Mouse (Mus musculus): ENCODE data around the gene G3bp2.
"Not testable (repeated sequence)": the region's sequence is repeated elsewhere in the genome, so short reads cannot be mapped to it uniquely, and the experiment has no call there.

G3bp2 gene

GRCm38 (mm10) chr5:92083417-92084038, at the start of gene G3bp2:
TSS of gene G3bp2 (minus strand) at chr5:92083719.
- DNase-seq (ENCODE audit: low spot score in 2 of 2): peak; percentile 97 to 98

DNA sequence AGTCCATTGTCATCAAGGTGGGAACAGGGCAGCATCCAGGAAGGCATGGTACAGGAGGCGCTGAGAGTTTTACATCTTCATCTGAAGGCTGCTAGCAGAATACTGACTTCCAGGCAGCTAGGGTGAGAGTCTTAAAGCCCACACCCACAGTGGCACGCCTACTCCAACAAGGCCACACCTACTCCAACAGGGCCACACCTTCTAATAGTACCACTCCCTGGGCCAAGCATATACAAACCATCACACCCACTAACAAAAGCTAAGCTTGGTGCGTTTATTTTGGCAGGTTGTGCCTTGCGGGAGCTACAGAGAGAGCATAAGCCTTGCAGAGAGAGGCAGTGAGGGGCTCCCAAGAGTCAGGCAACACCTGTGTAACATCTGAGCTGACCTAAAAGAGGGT, 49.5 kb upstream of the G3bp2 start:
- not testable (repeated sequence) for DNase-seq (ENCODE audit: low spot score in 2 of 2)

DNA sequence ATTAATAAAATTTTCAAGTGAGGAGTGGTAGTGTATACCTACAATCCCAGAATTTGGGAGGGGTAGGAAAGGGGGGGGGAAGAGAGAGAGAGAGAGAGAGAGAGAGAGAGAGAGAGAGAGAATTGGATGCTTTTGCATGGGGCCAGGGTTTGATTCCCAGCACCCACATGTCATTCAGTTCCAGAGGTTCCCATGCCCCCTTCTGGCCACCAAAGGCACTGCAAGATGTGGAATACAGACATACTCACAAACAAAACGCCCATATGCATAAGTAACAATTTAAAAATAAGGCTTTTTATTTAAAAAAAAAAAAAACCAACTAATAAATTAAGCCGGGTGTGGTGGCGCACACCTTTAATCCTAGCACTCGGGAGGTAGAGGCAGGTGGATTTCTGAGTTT, 48.6 kb upstream of the G3bp2 start:
- no peak for DNase-seq (ENCODE audit: low spot score in 2 of 2)

GRCm38 (mm10) chr5:92130040-92130682, 46.6 kb upstream of the G3bp2 start:
- no peak for DNase-seq (ENCODE audit: low spot score in 2 of 2)

DNA sequence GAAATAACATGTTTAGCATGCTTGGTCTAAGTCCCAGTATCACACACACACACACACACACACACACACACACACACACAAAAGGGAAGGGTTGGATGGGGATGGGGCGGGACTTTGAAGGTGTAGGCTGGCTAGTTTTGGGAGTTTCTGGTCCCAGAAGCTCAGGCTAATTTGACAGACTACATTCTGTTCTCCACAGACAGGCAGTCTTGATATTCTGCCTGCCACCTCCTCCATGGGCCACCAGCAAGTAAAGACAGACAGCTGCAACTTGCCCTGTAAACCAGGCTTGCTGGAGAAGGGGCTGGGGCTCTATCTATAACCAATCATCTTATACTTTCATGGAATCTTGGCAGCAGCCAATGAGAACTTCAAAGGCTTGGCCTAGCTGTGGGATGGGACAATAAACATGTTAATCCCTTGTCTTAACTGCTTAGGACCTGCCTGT, 45.8 kb upstream of the G3bp2 start:
- no peak for DNase-seq (ENCODE audit: low spot score in 2 of 2)

DNA sequence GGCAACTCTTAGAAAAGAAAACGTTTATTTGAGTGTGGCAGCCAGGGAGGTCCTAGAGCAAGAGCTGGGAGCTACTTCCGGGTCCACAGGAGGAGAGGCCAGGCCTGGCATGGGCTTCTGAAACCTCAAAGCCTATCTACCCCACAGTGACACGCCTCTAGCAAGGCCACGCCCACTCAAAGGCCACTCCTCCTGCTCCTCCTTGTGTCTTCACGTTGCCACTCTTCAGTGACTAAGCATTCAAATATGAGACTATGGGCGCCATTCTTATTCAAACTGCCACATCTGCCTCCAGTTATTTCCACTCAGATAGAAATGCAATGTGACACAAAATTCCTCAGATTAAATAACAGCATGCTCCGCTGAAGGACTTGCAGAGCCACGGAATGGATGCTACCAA, 45.1 kb upstream of the G3bp2 start:
- DNase-seq (ENCODE audit: low spot score in 2 of 2): no peak

DNA sequence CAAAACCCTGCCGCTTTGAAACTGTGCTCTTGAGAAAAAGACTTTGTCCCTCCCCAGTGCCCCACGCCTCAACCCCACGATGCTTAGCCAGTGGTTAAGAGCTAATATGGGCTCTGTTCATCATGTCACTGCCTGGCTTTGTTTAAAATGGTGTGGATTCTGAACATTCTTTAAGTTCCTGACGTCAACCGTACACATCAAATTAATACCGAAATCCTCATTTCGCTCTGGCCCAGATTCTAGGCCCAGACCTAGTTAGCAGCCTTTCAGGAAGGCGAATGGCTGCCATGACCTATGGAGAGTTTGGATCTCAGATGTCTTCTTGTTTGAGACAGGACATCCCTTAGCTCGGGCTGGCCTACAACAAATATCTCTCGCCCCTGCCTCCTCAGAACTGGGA, 44.2 kb upstream of the G3bp2 start:
- no peak for DNase-seq (ENCODE audit: low spot score in 2 of 2)

GRCm38 (mm10) chr5:92127141-92127625, 43.7 kb upstream of the G3bp2 start:
- no peak for DNase-seq (ENCODE audit: low spot score in 2 of 2)

DNA sequence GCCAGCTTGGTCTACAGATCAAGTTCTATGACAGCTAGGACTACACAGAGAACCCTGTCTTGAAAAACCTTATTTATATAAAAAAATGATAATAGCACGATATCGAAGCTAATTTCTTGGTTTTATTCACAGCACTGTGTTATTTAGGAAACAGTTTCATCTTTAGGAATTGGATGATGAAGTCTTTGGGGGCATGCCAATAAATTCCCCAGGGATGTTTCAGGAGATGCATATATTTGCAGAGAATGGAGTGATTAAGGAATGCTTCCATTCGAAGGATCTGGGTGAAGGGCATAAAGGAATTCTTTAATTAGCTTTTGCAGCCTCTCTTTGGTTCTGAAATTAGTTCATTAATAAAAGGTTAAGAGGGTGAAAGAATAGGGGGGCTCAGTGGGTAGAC, 41.9 kb upstream of the G3bp2 start:
- DNase-seq (ENCODE audit: low spot score in 2 of 2): no peak

GRCm38 (mm10) chr5:92121636-92122035, 38.1 kb upstream of the G3bp2 start:
- DNase-seq (ENCODE audit: low spot score in 2 of 2): no peak

DNA sequence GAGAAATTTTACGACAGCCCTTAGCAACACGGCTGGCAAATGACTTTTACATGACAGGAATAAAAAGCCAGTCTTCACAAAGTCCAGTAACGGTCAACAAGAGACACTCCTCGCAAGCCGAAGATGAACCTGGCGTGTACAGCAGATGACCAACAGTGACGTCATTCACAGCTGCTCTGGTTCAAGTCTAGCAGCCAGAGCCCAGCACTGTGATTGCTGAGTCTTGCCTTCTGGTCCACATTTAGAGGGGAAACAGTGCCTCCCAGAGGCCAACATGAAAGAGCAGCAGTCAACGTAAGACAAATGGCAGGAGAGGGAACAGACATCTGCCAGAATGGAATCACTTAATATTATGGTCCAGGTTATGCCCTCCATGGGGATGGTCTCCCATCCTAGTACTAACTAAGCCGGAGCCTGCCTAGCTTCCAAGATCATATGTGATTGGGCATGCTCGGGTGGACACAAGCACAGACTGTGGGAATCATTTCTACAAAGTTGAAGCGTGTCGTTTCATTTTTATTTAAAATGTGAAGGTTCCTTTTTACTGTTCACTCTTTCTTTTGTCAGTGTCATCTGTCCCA, 34.4 kb upstream of the G3bp2 start:
- peak; percentile 38 to 64 for DNase-seq (ENCODE audit: low spot score in 2 of 2)

GRCm38 (mm10) chr5:92114939-92115338, 31.4 kb upstream of the G3bp2 start:
- no peak for DNase-seq (ENCODE audit: low spot score in 2 of 2)

- no peak for DNase-seq (ENCODE audit: low spot score in 2 of 2)
Measured at GRCm38 (mm10) chr5:92114223-92114622, 30.7 kb upstream of the G3bp2 start.

- DNase-seq (ENCODE audit: low spot score in 2 of 2): no peak
Measured at GRCm38 (mm10) chr5:92113484-92113883, 30.0 kb upstream of the G3bp2 start.

DNA sequence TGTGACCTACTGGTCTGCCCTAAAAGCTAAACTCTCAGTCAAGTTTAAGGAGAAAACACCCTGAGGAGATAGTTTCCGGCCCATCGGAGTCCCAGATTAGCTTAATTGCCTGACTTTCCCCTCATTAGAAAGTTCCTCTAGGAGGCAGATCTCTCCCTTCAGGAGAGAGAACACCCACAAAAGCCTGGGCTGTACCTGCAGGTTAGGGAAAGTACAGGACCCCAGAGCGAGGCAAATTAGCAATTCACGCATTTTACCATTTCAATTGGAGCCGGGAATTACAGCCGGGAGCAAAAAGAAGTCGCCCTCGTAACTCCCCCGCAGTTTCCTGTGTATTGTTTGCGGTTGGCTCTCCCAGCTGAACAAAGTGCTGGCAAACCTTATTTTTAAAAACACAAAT, 29.1 kb upstream of the G3bp2 start:
- no peak for DNase-seq (ENCODE audit: low spot score in 2 of 2)

DNA sequence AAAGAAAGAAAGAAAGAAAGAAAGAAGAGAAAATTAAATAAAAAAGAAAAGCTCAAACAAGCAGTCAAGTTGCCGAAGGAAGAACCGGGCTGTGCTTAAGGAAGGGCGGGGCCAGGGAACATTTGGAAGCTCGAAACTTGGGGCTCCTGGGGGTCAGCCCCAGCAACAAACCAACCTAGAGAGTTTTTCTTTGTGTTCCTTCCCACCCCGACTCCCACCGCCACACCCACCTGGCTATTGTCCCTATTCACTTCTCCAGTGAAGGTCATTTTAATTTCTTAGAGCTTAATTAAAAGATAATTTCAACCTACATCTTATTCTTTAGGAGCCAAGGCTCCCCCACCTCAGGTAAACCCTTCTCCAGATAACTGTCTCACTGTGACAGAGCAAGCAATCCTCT, 28.7 kb upstream of the G3bp2 start:
- DNase-seq (ENCODE audit: low spot score in 2 of 2): no peak

GRCm38 (mm10) chr5:92110818-92111355, 27.4 kb upstream of the G3bp2 start:
- no peak for DNase-seq (ENCODE audit: low spot score in 2 of 2)

GRCm38 (mm10) chr5:92107282-92107681, 23.8 kb upstream of the G3bp2 start:
- no peak for DNase-seq (ENCODE audit: low spot score in 2 of 2)

DNA sequence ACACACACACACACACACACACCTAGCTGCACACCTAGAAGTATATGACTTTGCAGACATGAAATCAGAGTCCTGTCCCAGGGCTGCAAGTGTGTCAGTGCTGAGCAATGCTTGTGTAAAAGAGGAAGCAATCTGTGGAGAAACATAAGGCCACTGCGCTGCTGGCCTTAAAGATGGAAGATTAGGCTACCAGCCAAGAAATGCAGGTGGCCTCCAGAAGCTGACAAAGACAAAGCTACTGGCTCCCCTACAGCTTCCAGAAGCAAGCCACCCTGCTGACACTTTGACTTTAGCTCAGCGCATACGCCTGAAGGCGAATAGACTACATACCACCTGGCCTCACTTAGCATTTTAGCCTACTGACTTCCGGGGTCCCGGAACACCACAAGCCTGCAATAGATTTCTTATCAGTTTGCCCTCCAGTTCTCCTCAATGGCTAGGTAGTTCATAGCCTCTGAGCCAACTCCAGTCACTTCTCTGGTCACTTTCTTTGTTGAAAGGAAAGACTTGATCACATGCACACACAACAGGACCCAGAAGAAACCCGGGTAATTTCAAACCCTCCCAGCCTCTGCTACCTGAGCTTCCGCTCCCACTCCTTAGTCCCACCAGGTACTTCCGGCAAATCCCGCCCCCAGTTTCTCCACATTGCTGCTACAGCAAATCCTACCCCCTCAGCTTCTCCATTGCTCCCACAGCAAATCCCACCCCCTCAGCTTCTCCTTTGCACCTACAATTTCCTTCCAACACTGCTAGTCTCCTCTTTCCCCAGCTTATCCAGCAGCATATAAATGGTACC, 23.0 kb upstream of the G3bp2 start:
- no peak for DNase-seq (ENCODE audit: low spot score in 2 of 2)

GRCm38 (mm10) chr5:92103816-92104415, 20.4 kb upstream of the G3bp2 start:
- no peak for DNase-seq (ENCODE audit: low spot score in 2 of 2)

- DNase-seq (ENCODE audit: low spot score in 2 of 2): no peak
Measured at GRCm38 (mm10) chr5:92103062-92103461, 19.5 kb upstream of the G3bp2 start.

DNA sequence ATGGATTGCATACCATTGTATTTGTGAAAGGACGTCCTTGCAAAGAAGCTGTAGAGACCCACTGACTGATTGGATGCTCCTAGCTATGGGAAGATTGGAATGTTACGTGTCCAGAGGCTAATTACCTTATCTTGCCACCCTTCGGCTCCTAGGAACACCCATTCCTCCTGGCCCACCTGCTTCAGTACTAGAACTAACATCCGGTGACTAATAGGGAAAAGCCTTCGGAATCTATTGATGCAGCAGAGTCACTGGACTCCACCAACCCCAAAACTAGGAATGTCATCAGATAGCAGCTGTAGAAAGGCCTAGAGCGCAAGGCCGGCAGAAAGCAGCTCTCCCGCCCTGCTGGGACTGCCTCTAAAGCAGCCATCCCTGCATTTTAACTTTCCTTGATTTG, 18.1 kb upstream of the G3bp2 start:
- DNase-seq (ENCODE audit: low spot score in 2 of 2): no peak

All from urinary bladder, postnatal 4 days (tissue).